Mouse (Mus musculus): ENCODE measurements at regions not wholly inside any gene's neighbourhood (a gene's known extent, or its start where the extent isn't known, plus 50 kb on each side); places are given as distances from the start of the nearest gene placed in this dataset.

DNA sequence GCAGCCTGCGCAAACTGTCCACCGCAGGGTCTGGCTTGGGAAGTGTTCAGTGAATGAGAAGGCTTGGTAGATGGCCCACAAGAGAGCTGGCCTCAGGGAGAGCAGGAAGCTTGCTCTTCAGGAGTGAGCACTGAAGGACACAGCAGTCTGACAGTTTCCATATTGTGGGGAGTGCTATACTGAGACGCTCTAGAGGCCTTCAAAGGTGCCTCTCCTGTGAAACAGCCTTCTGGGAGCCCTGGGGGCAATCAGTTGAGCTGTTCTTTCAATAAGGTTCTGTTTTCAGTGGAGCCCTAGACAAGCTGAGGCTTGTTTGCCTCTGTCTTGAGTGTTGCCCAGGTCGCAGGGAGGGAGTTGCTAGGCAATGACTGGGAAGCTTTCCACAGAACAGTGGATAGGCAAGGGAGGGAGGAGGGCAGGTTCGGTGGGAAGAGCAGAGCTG, 353.9 kb downstream of the Cog6 start:
- no peak for ATAC-seq (ENCODE audit: extremely low read depth, insufficient number of reproducible peaks, low FRiP score, poor library complexity, severe bottlenecking)

DNA sequence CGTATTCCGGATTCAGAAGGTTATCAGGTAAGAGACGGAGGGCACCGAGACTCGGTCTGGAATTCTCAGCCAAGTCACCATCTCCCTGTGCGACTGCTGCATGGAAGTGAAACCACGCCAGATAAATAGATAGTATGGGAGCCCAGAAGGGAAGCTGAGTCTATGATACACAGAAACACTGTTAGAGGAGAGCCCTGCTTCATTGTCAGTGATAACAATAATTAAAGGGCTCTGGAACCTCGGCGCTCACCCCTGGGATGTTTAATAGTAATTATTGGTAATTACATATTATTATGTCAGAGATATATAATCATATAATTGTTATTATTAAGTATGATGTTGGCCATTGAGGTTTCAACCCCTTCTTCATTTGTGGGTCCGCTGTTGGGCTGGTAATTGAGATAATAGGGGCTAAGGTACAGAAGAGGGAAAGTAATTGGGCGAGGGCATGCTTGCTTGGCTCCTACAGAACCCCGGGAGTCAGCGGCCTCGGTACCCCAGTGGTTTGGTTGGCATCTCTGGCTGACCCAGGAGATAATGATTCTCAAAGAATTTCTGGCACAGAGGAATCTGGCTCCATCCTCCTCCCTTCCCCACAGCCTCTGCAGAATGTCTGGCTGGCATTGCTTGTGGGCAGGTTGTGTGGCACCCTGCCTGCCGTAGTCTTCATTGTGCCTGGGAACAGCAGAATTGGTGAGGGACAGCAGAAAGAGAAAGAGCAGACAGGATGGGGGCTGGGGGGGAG, 354.7 kb downstream of the Cog6 start:
- ATAC-seq (ENCODE audit: extremely low read depth, insufficient number of reproducible peaks, low FRiP score, poor library complexity, severe bottlenecking), result no peak

DNA sequence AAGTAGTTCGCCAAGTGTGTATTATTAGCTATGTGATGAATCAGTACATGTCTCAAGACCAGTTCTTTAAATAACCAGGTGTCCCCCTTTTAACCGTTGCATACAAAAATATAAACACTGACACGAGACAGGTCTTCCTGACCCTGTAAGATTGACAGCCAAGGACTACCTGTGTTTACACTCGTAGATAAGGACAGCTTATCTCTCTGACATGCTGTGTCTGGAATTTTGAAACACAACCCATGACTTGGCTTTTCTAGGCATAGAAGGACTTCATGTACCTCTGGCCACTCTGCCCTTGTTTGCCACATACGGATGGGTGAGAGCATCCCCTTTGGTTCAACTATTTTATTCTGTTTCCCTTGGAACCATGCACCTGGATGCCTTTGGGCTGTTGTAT, 364.0 kb downstream of the Cog6 start:
- ATAC-seq (ENCODE audit: extremely low read depth, insufficient number of reproducible peaks, low FRiP score, poor library complexity, severe bottlenecking), result no peak

DNA sequence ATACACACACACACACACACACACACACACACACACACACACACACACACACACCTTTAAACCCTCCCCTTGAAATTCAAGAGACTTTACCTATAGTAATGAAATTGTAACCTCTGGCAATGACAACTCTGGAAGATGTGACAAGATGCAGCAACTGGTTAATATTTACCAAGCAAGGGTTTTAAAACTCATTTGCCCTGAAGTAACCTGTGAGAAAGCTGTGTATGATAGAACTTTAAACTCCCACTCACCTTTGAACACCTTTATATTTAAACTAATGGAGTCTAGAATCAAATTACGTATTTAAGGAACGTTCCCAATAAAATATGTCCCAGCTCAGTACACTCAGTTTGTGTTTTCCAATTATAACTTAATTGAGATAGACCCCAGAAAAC, 364.6 kb downstream of the Cog6 start:
- no peak for ATAC-seq (ENCODE audit: extremely low read depth, insufficient number of reproducible peaks, low FRiP score, poor library complexity, severe bottlenecking)

DNA sequence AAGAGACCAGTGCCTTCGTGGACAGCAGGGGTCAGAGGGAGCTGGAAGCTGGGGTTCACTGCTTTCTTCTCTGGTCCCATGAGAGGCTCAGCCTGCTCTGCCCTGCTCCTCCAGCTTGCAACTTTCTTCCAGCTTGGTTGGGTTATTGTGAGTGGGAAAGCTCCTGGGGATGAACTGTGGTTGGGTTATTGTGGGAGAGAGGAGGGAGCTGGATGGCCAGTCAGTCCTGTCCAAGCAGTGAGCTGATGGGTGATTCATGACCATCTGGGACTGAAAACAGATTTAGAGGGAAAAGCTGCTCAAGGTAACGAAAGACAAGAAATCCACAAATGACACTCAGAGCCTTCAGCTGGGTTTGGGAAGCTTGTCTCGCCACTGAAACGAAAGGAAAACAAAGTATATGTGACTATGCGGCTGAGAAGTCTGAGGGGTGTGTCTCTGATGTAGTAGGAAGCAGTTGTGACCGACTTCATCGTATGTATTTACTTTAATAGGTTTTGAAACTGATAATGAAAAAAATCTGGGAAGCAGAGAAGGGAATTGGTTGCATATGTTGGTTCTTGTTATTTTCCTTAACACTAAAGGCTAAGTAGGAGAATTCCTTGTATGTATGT, 365.1 kb downstream of the Cog6 start:
- ATAC-seq (ENCODE audit: extremely low read depth, insufficient number of reproducible peaks, low FRiP score, poor library complexity, severe bottlenecking), result no peak

DNA sequence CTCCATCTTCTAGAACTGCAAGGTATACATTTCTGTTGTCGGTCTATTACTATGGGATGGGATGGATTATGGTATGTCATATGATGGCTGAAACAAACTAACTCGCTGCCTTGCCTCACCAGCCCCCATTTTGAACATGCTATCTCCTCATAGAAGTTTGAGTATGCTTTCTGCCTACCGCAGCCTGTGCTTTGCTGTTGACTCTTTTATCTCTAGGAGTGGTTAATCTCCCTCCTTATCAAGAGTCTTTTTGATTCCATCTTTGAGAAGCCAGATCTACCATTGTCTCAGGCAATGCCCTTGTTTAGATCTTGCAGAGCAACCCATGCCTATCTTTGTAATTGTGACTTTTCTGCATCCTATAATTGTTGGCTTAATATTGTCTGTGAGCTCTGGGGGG, 367.0 kb downstream of the Cog6 start:
- ATAC-seq (ENCODE audit: extremely low read depth, insufficient number of reproducible peaks, low FRiP score, poor library complexity, severe bottlenecking), result no peak

DNA sequence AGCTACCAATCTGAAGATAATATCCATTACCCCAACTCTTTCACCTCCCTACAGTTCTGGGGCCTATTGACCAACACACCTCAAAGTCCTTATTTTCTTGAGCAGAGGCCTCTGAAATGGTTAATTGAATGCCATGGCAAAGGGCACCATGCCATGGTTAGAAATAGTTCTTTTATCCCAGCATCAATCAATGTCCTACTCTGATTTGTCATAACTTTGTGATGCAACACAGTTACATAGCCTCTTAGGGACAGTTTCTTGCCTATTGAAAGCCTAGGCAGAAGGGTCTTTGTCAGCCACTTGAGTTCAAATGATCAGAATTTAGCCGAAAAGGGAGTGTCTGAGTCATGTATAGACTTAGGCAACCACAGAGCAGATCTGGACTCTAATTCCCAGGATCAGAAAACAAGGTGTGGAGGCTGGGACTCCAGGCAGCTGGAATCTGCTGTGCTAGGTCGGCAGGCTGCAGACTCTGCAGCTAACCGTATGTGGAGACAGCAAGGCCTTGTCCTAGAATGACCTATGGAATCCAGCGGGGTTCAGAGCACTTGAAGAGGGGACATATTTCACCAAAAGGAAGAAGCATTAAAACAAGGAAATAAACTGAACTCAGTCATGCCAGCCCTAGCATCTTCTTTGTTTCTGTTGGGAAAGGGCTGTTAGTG, 368.1 kb downstream of the Cog6 start:
- ATAC-seq (ENCODE audit: extremely low read depth, insufficient number of reproducible peaks, low FRiP score, poor library complexity, severe bottlenecking), result no peak

DNA sequence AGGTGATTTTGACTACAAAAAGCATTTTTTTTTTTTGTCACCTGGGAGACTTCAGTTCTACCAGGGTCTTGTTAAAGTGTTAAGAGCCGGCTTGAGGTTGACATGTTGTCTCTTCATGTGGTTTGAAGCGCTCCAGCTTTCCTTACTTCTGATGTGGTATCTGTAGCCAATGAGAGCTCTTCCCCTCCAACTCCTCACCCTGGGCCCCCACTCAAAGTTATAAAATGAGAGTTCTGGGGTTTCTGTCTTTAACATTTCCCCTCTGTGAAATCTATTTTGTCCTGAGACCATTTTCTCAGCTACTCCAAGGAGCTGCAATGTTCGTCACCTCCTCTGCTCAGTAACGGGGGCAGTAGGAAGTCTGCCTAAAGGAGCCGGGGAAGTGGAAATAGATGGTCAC, 369.1 kb downstream of the Cog6 start:
- 0 out of 2 replicates have a peak, but pooled peaks have one; percentile 18 for ATAC-seq (ENCODE audit: extremely low read depth, insufficient number of reproducible peaks, low FRiP score, poor library complexity, severe bottlenecking)

DNA sequence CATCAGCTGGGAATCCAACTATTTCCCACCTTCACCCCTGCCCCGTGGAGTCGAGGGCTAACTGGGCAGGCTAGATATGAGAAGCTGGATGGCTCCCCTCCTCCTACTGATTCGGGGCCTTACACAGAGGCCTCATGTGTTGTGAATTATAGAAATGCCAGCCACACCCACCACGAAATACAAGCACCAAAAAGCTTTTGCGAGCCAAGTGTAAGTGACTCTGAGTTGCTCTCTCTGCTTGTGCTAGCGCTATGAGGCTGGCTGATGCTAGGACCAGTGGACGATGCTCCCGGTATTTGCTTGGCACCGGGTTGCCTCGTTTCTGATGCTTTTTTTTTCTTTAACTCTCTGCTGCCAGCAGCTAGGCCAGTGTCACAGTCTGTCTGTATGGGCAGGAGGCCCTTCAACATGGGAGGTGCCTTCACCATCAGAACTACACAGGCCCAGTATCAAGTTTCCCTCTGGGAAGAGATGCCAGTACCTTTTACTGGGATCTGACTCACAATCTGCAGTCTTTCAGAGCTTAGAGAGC, 369.8 kb downstream of the Cog6 start:
- ATAC-seq (ENCODE audit: extremely low read depth, insufficient number of reproducible peaks, low FRiP score, poor library complexity, severe bottlenecking), result no peak

DNA sequence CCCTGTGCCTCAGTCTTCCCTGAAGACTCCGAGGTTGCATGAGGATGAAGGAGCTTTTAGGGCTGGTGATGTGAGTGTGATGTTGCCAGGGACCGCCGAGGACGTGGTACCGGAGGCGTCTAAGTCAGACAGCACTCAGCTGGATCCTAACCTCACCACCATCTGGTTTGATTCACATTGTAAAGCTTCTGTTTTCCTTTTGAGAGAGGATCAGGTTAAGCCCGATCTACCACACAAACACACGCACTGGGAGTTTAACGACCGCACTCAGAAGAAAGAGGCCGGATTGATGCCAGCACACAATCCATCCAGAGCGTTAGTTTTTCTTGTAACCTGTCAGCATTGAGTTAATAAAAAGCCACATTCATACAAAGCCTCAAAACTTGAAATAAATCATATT, 371.9 kb downstream of the Cog6 start:
- ATAC-seq (ENCODE audit: extremely low read depth, insufficient number of reproducible peaks, low FRiP score, poor library complexity, severe bottlenecking), result no peak

DNA sequence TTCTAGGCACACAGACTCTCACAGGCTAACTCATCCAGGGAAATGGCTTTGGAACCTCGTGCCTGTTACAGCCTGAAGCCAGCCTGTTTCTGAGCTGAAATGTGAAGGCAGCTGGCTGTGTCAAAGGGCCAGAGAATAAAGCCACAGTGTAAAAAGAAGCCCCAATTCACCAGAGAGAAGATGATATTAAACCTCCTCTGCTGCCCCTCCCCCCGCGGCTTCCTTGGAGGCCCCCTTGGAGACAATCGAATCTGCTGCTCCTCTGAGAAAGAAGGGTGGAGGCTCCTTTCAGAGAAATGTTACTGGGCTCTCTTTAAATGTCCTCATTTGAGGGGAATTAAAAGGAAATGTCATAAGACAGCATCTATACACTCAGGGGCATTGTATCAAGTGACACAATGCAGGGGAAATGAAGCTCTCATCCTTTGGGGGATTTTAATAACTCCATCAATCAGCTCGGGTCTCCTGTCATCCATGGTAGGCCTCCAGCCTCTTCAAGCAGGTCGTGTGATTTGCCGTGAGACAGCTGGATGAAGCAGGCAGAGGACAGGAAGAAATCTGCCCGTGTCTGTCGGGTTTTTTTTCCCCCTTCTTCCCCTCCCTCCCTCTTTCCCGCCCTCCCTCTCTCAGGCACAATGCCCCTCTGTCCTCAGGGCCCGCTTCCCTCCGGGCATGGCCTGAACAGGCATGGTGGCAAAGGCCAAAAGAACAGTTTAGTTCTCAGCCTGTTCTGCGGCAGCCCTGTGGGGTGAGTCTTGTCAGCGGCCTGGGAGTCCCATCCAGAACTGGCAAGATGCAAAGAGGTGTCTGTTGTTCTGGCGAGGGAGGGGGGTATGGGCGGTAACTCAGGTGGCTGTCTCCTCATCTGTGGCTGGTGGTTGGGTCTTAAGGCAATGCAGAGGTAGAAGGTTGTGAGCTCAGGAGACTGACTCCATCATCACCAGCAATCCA, 372.6 kb downstream of the Cog6 start:
- ATAC-seq (ENCODE audit: extremely low read depth, insufficient number of reproducible peaks, low FRiP score, poor library complexity, severe bottlenecking), result no peak

DNA sequence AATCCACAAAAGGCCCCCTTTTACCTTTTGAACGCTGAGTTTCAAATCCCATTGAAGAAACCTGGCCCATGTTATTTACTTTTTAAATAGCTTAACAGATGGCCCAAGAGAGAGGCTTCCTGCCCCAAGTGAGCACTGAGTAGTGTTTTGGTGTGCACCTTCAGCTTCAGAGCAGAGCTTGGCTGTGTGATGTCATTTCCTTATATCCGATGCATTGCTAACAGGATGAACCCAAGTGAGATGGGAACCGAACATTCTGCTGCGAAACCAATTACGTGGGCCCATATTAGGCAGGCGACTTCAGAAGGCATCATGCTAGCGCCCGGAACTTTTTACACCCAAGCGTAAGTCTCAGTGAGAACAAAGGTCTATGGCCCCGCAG, 373.2 kb downstream of the Cog6 start:
- peak; percentile 25; the same call in 1 of the 2 replicates for ATAC-seq (ENCODE audit: extremely low read depth, insufficient number of reproducible peaks, low FRiP score, poor library complexity, severe bottlenecking)

DNA sequence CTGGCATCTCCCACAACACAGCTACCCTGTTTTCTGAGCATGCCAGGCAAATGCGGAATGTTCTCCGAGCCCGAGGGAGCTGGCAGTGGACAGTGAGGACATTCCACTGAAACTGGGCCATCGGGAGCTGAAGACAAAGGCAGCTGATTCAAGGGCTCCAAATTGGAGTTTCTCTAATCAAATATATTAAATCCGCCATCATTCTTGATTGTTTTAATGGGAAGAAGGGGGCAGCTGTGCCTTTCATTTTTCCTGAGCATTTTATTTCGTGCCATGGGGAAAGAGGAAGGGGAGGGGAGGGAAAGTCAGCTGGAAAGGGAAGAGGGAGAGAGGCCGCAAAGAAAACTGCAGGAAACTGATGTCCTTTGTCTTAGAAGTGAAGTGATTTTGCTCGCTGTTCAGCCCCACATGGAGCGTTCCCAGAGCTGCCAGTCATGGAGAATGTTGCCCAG, 373.9 kb downstream of the Cog6 start:
- no peak for ATAC-seq (ENCODE audit: extremely low read depth, insufficient number of reproducible peaks, low FRiP score, poor library complexity, severe bottlenecking)

DNA sequence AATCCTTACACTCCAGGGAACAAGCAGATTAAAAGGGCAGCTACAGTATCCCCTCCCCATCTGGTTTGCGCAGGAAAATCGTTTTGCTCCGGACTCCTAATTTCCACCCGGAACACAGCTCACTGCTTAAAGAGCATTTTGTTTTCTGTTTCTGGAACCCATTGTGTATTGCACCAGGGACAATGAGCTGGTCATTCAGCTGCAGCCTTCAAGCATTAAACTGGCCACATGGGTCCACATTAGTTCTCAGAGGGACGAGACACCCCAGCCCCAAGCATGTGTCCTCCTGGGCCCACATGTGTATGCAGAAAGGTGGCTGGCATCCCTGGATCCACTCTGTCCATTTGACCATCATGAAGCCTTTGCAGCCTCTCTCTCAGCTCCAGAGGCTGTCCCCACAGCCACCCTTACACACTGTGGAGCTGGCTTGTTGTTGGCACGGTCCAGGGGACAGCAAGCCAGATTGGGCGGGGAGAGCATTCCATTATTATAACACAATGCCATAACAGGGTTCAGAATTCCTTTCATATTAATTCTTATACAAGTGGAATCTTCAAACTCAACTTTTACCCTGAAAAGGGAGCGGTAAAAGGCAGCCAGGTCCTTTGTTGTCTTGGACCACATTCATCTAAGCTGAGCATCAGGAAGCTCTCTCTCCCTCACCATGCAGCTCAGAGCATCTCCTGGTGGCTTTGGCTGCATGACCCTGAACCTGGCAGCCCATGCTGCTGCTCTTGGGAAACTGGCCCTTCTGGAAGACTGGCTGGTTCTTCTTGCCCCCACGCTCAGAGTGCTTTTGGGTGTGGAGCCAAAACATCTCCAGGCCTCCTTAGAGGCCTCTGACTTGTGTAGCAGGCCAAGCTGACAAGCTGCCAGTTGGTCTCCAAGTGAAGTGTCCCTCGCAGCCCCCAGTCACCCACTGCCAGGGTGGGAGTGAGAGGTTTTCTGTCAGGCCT, 373.4 kb downstream of the Foxo1 start:
- no peak for ATAC-seq (ENCODE audit: extremely low read depth, insufficient number of reproducible peaks, low FRiP score, poor library complexity, severe bottlenecking)

DNA sequence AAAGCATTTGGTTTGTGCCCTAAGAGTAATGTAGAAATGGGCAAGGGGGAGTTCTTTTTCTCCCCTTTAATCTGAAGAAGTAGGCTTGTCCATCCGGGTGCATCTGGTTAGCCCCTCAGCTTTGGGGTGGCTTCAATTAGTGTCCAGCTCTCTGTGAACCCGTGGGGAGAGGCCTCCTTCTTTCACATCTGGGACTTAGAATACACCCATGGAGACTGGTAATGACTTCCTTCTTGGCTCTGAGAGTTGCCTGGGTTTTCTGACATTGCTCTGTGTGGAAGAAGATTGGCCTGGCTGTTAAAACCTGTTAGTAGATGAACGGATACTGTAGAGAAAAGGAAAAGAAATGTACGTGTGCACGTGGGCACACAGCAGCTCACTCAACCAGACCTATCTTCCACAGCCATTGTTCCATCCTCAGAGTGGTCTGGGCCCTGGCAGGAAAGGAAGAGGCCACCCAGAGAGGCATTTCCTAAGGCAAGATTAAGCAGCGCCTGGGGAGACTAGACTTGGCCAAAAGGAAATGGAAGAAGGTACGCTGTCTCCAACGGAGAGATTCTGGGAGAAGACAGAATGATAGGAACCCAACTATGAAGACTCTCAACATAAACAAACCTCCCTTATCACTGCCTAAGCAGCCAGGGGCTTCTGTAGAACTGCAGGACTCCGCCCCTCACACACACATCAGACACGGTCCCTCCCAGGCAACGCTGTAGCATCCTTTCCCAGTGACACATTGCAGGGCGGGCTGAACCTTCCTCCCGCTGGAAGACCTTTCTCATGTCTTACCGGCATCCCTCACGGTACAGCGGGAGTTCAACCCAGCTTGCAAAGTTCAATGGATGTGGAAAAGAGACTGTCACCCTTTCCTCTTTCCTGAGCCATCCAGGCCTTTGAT, 372.4 kb downstream of the Foxo1 start:
- ATAC-seq (ENCODE audit: extremely low read depth, insufficient number of reproducible peaks, low FRiP score, poor library complexity, severe bottlenecking), result no peak

DNA sequence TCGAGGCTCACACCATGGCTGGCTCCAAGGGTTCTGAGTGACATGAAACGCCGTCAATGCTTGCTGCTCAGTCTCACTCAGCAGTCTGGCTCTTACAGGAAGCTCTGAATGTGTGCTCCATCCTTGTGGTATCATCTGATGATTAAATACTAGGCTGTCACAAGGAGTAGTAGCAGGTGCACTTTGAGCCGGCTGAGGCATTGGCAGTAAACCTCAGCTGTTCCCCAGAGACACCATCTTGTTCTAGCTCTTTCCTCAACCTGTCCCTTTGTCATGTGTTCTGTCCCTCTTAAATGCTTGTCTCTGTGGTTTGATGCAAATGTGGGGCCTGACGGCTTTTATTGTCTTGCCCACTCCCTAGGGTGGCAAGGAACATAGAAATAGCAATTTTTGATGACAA, 370.7 kb downstream of the Foxo1 start:
- ATAC-seq (ENCODE audit: extremely low read depth, insufficient number of reproducible peaks, low FRiP score, poor library complexity, severe bottlenecking), result peak; percentile 76

DNA sequence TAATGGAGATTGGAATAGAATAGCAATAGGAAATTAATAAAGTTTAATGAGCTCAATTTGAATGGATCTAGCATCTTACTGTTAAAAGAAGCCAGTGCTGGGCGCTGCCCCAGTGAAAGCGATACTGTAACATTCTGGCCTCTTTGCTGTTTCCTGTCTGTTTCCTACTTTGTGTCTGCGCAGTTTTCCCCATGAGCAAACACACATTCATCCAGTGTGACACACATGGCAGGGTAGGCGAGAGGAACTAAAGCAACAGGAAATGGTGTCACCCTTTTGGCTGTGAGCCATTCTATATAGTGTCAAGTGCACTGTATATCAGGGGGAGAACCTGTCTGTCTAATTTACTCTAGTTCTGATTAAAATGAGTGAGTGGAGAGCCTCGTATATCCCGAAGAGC, 366.2 kb downstream of the Foxo1 start:
- peak; percentile 81 for ATAC-seq (ENCODE audit: extremely low read depth, insufficient number of reproducible peaks, low FRiP score, poor library complexity, severe bottlenecking)
